Mouse (Mus musculus) urinary bladder, postnatal 10 days (tissue): ENCODE measurements around the gene Armcx1.
"Not testable (repeated sequence)": the region's sequence is repeated elsewhere in the genome, so short reads cannot be mapped to it uniquely, and the experiment has no call there.

Experiments used
- DNase-seq: peaks from one replicate; pipeline ENCODE4 v3.0.0; 2022; ENCODE audit warnings: low spot score

Gene Armcx1

DNA sequence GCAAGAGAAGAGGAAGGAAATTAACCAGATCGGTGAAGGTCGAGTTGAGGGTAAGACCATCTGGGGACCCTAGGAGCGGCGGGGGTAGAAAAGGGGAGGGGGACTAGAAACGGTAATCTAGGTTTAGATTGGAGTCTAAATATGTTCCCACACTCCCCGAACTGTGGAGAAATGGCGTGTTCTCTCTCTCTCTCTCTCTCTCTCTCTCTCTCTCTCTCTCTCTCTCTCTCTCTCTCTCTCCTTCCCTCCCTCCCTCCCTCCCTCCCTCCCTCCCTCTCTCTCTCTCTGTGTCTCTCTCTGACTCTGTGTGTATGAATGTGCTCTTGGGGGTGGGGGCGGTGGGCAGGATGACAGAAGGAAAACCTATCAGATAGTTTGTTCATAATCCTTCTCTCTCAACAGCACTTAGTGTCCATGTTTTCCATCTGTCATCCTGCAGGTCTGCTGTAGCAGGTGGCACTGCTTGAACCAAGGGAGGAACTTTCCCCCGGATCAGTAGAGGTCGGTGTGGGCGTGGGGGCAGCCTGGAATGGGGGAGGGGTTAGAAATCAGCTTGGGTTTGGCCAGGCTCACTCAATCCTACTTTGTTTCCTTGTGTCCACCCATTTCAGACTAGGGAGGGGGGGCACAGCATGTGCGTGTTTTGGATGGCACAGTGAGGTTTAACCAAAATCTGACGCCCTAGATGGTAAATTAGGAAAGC, 39.7 kb downstream of the Armcx1 start:
- no peak for DNase-seq

DNA sequence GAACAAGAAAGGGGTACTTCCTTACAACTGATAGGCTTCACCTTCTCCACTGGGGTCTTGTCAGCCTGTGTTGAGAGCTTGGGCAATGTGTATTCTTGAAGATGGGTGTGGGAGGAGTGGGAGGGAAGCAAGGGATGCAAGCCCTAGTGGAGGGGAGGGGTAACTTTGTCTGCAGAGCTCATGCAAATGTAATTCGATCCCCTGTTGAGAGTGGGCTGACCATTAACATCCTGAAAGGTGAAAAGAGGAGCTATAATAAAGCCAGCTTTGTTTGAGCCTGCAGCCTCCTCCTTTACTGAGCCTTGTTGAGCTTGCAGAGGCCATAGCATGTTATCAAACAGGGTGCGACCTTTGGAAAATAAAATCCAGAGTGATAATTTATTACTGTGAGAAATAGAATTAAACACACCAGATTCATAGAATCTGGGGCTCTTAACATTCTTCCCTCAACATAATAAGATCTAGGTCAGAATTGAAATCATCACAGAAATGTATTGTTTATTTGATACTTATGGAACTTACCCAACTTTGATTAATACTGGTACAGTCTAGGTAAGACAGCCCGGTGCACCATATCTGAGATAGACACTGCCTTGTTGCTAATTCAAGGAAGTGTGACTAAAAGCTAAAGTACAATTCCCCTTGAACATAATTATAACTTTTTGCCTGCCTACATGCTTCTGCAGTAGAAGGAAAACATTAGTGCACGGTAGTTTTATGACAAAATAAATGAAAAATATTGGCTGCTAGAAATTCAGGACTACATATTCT, 45.9 kb downstream of the Armcx1 start:
- DNase-seq, result not testable (repeated sequence)
